Mouse (Mus musculus): ENCODE measurements around the gene Mymk.

Mymk gene

DNA sequence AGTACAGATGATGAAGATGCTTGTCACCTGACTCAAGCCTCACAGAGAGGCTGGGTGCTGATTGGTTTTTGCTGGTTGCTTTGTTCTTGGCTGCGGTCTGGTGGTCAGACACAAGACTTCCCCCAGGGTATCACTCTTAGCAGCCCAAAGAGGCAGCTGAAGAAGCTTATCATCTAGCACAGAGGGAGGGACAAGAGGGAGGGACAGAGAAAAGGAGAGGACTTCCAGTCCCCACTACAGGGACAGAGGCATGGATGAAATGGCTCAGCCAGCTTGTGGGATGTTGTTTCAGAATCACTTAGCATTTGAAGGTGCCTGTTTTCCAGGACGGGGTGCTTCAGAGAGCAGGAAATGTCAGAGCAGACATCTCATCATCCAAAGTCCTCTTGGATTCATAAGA, 6.3 kb upstream of the Mymk start:
- no peak for DNase-seq (ENCODE audit: low spot score)

DNA sequence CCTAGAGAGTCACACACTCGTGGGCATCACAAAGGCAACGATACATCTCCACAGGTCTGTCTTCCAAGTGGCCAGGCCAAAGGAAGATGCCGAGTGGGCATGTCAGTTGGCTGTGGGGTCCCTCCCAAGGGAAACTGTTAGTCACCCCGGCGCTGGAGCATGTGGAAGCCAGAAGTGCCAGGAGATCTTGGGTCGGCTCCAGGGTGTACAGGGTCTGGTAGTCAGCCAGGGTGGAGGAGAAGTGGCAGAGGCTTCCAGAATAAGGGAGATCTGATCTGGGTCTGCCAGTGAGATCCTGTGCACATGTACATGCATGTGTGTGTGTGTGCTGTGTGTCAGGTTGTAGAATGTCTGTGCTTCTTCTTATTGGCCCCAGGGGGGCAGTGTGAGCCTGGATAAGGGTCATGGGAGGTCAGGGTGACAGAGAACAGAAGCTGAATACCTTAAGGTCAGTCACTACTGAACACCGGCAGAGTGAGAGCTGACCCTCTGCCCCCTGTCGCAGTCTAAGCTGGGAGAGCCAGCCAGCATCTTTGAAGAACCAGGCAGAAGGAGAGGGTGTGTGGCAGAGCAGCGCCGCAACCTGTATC, 5.8 kb upstream of the Mymk start:
- no peak for DNase-seq (ENCODE audit: low spot score)

DNA sequence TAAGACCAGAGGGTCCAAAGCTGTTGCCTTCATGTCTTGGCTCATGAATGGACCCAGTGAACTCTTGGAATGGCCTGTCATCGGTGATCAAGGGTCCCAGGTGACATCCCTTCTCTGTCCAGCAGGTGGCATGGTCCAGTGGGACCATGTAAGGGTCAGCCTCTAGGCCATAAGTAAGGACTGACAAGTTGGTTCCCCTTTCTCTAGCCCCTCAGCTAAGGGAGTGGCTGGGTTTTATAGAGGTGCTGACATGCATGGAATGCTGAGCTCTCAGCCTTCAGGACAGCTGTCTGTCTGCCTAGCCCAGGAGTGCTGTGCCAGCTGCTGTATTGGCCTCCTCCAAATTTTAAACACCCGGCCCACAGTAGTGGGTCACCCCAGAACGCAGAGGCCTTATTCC, 3.5 kb upstream of the Mymk start:
- DNase-seq (ENCODE audit: low spot score), result no peak

DNA sequence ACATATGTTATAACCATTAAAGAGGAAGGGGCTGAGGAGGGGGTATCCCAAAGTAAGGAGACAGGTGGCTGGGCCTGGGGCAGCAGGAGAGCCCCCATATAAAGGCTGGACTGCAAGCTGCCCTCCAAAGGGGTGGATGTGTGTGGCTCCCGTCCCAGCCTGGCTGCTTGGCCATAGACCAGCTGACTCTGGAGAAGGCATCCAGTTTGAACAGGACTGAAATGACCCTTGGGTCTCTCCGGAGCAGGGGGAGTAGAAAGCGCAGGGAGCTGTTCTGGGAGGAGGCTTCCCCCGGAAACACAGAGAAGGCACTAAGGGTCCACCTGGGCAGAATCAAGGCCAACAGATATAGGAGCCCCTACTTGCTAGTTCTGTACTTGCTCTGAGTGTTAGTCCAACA, 2.8 kb upstream of the Mymk start:
- no peak for DNase-seq (ENCODE audit: low spot score)

- no peak for DNase-seq (ENCODE audit: low spot score)
Observed at GRCm38 (mm10) chr2:27073407-27073806, 1.4 kb upstream of the Mymk start.

DNA sequence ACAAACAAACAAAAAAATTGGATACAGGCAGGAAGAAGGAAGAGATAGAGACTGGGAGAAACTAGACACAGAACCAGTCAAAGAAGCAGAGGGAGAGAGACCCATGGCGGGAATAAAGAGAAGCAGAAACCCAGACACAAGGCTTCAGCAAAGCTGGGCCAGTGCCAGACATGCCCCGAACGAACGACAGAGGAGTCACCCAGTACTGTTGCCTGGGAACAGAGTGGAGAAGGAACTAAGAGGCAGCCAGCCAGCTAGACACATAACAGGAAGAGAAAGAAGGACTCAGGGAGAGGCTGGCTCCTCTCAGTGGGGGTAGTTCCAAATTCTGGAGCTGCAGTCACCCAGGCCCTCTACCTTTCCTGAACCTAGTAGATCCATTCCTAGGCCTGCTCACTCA, 842 bp downstream of the Mymk start:
- DNase-seq (ENCODE audit: low spot score), result no peak

GRCm38 (mm10) chr2:27070247-27070813, 1.6 kb downstream of the Mymk start:
- no peak for DNase-seq (ENCODE audit: low spot score)

DNA sequence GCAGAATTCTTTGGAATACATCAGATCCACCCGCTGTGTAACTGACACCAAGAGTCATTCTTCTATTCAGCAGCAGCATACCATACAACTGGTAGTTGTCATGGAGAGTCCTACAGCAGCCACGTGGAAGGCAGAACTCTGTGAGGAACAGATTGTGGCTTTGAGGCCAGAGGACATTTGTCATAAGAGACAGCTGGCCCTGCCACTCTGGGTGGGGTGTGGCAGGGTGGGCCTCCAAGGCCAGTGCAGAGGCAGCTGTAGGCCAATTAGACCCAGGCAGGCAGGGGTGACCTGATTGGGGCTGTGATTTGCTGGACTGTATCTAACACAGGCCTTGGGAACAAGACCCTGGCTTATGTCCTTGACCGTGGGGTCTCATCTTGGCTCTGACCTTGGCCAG, 2.3 kb downstream of the Mymk start:
- DNase-seq (ENCODE audit: low spot score), result no peak

- DNase-seq (ENCODE audit: low spot score), result no peak
Observed at GRCm38 (mm10) chr2:27067996-27068395, 4.0 kb downstream of the Mymk start.

GRCm38 (mm10) chr2:27067124-27067523, 4.9 kb downstream of the Mymk start:
- no peak for DNase-seq (ENCODE audit: low spot score)

- DNase-seq (ENCODE audit: low spot score), result no peak
Observed at GRCm38 (mm10) chr2:27059187-27059586, 12.8 kb downstream of the Mymk start.

- no peak for DNase-seq (ENCODE audit: low spot score)
Observed at GRCm38 (mm10) chr2:27058751-27059150, 13.2 kb downstream of the Mymk start.

- DNase-seq (ENCODE audit: low spot score), result no peak
Observed at GRCm38 (mm10) chr2:27058251-27058650, 13.7 kb downstream of the Mymk start.

DNA sequence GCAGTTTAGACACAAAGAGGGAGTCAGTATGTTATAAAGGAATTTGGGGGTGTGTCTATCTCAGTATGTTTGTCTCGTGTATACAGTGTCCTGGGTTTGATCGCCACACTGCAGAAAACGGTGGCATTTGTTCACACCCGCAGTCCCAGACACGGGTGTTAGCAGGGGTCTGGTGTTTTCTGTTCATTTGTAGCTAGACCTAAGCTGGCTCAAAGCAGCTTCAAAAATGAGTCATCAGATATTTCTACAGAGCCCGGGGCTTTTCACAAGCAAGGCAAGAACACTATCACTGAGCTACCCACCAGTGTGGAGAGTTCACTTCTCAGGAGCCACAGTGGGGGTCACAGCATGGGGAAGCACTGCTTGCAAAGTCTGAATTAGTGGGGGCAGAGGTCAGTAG, 22.6 kb downstream of the Mymk start:
- DNase-seq (ENCODE audit: low spot score), result no peak

DNA sequence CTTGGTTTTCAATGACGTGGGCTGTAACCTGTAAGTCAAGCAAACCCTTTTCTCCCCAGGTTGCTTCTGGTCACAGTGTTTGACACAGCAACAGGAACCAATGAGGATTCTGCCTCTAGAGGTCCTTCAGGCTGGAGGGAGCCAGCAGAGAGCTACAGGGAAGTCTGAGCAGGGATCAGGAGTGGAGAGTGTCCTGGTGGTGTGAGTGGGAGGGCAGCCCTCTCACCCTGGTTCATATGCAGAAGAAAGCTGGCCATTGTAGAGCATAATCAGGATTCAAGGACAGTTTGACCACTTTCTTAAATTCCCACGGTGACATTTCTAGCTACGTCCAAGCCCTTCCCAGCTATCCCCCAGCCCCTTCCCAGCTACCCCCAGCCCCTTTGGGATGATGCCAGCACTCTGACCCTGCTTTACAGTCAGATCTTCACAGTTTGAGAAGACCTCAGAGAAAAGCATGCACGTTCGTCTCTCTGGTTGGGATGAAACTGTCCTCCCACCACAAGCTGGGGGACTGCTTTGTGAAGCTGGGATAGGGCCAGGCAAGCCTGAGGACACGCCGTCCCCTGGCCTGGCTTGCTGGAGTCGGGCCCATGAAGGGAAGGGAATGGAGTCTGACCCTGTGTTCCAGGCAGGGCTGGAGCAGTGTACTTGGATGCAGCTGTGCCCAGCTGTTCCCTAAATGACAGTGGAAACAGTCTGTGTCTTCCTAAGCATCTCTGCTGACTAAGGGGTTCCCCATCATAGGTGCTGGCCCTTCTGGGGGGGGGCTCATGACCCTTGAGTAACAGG, 25.8 kb downstream of the Mymk start:
- DNase-seq (ENCODE audit: low spot score), result no peak

GRCm38 (mm10) chr2:27044641-27045040, 27.3 kb downstream of the Mymk start:
- no peak for DNase-seq (ENCODE audit: low spot score)

DNA sequence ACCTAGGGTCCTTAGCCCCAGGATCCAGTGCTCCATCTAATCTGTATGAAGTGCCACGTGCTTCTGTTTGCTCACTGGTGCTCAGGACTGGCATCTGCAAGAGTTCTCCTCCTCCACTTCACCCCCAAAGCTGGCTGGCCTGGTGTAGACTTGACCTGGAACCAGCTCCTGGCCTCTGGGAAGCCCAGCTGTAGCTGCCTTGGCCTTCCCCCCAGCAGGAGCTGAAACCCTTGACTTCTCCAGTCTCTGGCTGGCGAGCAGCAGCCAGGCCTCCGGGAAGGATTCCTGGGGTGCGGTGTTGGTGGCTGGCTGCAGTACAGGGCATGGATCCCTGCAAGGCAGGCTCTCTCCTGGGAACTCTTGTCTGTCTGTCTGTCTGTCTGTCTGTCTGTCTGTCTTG, 27.8 kb downstream of the Mymk start:
- DNase-seq (ENCODE audit: low spot score), result no peak

GRCm38 (mm10) chr2:27043461-27043860, 28.5 kb downstream of the Mymk start:
- peak; percentile 61 for DNase-seq (ENCODE audit: low spot score)

- DNase-seq (ENCODE audit: low spot score), result no peak
Observed at GRCm38 (mm10) chr2:27042131-27042844, 29.7 kb downstream of the Mymk start.

DNA sequence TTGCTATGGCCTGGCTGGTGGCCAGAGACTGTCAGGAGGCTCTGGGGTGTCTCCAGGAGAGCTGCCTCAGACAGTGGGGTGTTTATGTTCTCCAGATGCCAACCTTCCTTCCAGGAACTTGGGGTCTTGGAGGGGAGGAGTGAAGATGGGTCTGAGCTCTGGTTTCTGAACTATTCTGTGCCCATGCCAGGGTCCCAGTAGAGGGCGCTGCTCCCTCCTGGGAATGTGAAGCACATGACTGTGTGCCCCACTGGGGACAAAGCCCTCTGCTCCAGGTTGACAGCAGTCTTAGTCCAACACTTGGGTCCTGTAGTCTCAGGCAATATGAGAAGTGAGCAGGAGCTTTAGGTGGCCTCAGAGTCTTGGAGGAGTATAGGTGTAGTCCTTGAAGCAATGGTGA, 32.7 kb downstream of the Mymk start:
- DNase-seq (ENCODE audit: low spot score), result no peak

DNA sequence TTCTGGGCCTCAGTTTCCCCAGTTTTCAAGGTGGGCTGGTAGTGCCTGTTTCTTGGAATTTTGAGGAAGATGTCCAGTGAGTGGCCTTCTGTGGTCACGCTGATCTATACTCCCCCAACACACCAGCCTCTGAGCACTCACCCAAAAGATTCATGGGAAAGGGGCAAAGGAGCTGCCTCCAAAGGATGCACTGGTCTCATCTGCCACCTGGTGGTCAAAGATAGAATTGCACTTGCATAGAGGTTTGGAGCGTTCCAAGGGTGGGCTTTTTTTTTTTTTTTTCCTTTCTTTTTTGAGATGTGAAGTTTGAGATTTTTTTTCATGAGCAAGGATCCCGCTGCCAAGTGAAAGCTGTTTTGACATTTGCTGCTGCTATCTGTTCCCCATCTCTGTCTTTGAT, 33.4 kb downstream of the Mymk start:
- DNase-seq (ENCODE audit: low spot score), result no peak

- no peak for DNase-seq (ENCODE audit: low spot score)
Observed at GRCm38 (mm10) chr2:27037008-27037407, 35.0 kb downstream of the Mymk start.

GRCm38 (mm10) chr2:27036003-27036402, 36.0 kb downstream of the Mymk start:
- DNase-seq (ENCODE audit: low spot score), result no peak

Data from ovary, postnatal 10 days (tissue).